Mouse (Mus musculus) kidney, adult 8-10 months (tissue): ENCODE measurements at regions not wholly inside any gene's neighbourhood (a gene's known extent, or its start where the extent isn't known, plus 50 kb on each side); places are given as distances from the start of the nearest gene placed in this dataset.

ENCODE experiments used
- DNase-seq, 2 experiments: peaks; one replicate each; pipeline ENCODE4 v3.0.0; 2022

DNA sequence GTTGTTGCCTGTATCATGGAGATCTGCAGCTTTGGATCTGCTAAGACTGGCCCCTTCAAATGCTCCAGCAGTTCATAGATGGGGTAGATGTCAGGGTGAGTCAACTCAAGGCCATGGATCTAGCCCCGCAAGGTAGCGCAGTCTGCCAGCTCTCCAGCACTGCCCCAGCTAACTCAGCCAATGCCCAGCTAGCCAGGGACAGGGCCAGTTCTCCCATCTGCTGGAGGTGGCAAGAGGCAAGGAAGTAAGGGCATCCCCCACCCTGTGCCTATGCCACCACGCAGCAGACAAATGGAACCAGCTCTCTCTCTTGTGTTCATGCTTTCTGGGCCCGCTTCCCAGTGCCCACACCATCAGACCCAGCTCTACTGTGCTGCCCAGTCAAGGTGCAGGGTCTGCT lies 102.5 kb downstream of the Foxb1 start:
- no peak for DNase-seq

DNA sequence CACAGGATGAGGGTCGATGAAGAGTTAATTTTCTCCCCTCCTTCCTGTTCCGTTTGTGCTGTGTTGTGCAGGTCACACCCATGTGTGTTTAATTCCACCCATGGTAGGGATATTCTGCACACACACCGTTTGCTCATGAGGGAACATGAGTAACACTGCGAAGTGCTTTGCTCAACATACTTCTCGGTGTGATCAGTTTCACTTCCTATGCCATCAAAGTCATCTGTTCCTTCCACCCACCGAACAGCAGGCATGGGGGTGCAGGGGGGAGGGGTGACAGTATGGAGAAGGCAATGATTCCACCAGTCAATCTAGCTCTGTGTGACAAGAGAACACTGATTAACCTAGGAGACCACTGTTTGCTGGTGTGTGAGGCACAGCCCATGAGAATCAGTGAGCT lies 104.7 kb downstream of the Foxb1 start:
- no peak for DNase-seq

DNA sequence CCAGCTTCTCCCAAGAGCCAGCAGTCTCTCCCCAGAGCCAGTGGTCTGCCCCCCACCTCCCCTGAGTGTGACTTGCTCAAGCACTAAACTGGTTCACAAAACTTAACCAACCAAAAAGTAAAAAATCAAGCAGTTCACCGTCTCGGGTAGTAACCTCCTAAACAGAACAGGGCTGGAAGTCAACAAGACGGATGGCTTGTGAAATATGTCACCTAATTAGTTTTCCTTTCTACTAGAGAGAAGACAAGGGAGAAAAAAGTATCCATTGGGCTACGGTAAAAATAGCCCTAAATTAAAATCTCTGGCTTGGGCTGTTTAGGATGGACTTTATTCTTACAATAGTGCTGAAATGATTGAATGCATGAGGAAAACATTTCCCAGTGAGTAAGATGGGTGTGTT lies 108.6 kb downstream of the Foxb1 start:
- no peak for DNase-seq

GRCm38 (mm10) chr9:69651608-69652007 lies 109.1 kb downstream of the Foxb1 start:
- DNase-seq = no peak

DNA sequence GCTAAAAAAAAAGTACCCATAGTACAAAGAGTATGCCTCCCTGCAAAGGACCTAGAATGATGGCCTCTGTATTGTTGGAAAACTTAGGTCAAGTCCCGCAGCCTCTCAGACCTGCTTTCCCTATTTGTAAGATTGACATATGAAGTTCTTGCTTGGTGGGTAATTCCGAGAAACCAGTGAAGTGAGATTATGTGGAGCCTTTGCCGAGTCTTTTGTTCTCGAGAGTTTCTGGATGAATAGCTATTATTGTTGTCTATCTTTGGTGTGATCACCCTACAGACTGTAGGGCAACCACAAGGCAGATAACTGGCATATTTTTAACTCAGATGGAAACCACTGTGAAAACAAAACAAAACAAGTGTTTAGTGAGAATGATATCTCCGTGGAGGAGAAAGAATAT lies 118.1 kb downstream of the Foxb1 start:
- no peak for DNase-seq

DNA sequence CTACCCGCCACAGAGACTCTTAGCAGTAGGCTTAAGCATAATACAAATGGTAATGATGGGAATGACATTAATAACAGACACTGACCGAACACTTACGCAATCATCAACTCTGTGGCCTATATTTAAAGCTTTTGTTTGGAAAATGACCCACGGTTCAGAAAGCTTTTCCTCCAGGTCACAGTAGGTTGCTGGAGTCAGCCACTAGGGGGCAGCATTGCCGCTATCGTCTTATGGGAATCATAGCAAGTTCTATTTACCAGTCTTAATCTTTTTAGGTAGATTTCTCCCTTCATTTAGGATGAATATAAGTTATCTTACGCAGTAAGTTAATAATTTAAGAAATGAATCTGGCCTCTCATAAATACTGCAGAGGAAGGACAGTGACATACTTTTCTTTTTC lies 137.4 kb downstream of the Foxb1 start:
- DNase-seq = peak; percentile 17 to 62

DNA sequence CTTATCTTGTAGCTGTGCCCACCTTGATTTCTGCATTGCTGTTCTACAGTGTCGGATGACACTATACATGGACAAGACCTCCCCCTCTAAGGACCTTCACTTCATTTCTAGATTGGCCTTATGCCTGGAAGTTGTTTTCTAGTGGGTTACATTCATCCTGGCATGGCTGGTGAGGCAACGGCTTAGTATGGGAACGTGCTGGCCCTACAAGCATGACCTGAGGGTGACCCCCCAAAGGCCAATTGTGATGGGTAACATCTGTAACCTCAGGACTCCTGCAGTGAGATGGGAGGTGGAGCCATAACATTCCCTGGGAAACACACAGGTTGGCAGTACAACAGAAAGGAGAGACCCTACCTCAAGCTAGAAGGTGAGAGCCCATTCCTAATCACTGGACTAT lies 139.7 kb downstream of the Foxb1 start:
- DNase-seq = no peak

DNA sequence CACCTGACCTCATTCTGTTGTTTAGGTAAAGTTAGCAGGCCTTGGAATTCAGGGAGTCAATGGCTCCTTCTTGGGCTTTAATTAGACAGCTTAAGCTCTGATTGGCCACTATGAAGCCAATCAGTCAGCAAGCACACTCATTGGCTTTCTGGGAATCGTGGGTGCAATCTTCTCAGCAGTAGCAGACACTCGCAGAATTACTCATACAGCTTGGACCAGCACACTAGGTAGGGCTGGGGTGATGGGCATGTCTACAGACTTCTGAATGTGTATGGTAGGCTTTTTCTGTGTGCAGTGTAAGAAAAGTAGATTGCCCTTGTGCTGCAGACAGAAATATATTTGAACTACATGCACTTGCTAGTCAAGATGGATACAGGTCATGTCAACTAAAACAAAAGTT lies 143.4 kb downstream of the Foxb1 start:
- DNase-seq = no peak

DNA sequence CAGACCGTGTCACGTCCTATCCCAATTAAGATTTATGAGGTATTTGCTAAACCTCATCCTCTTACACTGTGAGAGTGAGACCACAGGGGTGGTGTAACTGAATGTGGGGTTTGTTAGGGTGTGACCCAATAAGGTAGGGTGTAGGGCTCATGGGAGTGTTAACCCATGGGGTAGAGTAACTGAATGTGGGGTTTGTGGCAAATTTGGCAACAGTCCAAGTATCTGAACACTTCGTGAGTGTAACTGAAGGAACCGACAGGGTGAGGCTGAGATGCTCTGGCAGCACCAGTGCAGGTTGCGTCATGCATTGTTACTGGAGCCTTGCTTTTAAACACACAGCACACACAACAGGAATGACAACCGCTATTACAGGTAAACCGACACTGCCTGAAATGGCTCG lies 144.1 kb downstream of the Anxa2 start:
- no peak for DNase-seq

GRCm38 (mm10) chr9:69592329-69593062 lies 139.1 kb downstream of the Anxa2 start:
- DNase-seq = no peak

DNA sequence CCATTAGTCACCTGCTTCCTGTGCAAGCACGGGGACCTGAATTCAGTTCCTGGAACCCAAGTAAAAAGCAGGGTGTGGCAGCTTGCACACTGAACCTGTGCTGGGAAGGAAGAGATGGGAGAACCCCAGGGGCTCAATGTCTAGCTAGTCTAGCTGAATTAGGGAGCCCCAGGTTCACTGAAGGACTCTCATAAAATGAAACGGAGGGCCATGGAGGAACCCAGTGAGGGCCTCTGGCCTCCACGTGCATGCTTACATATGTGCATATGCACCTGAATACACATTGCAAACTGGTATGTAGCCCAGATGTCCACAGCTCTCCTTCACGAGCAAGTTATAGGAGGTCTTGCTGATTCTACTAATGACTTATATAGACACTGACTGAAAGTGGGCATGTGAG lies 135.4 kb downstream of the Anxa2 start:
- no peak for DNase-seq

GRCm38 (mm10) chr9:69587096-69587495 lies 133.7 kb downstream of the Anxa2 start:
- peak; percentile 2 to 21 for DNase-seq

DNA sequence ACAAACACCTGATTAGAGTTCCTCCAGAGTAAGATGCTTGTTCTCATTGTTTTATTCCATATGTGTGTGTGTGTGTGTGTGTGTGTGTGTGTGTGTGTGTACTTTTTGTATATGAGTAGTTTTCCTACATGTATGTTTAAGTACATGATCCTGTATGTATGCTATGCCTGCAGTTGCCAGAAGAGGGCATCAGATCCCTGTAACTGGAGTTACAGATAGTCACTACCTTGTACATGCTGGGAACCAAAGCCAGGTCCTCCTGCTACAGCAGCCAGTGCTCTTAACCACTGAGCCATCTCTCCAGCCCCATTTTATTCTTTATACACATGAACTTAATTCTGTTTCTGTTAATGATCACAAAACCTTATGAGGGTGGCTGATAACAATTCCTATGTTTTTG lies 127.8 kb downstream of the Anxa2 start:
- no peak for DNase-seq

GRCm38 (mm10) chr9:69577661-69578405 lies 124.4 kb downstream of the Anxa2 start:
- DNase-seq = no peak

GRCm38 (mm10) chr9:69575386-69575785 lies 122.0 kb downstream of the Anxa2 start:
- DNase-seq = no peak

DNA sequence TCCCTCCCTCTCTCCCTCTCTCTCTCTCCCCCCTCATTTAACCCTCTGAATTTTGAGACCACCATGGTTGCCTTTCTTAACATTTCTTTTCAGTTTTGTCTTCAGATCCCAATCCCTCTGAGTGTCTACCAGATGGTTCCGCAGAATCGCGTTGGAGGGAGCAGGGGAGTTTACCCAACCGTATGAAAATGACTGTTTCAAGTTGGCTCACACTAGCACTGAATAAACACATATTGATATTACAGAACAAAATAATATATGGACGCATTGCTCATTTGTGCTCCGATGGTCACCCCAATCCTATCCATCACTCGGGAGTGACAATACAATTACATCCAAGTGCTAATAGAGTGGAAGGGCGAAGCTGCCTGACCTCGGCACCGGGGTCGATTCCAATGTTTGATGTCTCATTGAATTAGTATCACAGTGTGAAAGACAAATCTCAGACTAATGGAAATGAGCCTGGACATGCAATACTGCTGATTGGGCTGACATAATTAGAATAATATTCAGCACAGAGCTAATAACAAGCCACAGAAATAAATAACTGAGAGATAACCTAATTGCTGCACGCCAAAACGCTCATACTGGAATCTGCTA lies 115.3 kb downstream of the Anxa2 start:
- no peak for DNase-seq

DNA sequence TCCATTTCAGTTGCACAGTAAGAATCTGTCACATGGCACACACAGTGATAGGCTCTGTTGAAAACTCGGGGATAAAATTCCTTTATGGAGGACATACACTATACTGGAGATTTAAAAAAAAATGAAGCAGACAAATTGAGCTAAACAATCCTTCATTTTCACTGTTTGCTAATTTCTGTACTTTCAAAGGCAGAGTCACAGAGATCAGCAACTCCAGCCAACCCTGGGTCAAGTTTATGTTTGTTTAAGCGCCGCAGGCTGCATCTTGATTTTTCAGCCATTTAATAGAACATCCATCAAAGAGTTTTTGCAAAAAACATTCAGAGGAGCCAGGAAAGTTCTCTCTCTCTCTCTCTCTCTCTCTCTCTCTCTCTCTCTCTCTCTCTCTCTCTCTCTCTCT lies 114.8 kb downstream of the Anxa2 start:
- DNase-seq = no peak

GRCm38 (mm10) chr9:69566996-69567395 lies 113.6 kb downstream of the Anxa2 start:
- DNase-seq = peak; percentile 3 to 4

DNA sequence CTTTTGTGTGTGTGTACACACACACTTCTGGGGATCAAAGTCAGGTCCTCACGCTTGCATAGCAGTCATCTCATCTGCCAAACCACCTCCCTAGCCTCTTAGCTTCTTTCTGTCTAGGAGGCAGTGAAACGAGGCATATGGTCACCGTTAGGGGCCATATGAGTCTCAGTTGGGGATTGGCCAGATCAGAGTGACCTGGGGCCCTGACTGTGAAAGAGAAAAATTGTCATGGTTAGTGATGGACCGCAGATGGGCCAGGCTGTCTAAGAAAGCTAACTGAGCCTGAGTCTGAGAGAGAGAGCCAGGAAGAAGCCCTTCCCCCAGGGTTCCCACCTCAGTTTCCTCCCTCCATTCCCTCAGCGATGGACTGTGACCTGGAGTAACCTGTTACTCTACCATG lies 89.8 kb downstream of the Anxa2 start:
- DNase-seq = no peak
